Mouse (Mus musculus): ENCODE measurements around the gene Nlrp3. TPM values are rescaled to one million over a fixed set of nuclear protein-coding genes. Genes with fewer than 3 reads are reported as not detected.

Nlrp3 gene
- polyA plus RNA-seq (2015; fragmentation: Illumina TruSeq; extraction: RNeasy Lipid Tissue Mini Kit (QIAGEN cat#74804); ENCODE audit: low read depth, low replicate concordance): 0.51 TPM

DNA sequence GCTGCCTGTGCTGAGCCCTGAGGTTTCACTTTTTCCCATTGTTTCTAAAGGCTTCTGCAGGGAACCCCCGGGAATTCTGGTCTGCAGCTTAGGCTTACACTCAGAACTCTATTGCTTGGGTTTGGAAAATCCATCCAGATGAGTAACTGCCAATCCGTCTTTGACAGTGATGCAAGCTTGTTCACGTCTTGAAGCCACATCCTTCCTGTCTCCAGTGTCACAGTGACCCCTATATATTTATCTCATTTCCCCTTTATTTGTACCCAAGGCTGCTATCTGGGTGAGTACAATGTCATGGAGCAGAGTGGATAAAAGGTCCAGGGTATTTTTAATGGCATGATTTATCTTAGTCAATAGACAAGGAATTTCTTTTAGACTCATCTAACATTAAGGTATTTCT lies at the start of gene Nlrp3:
TSS of gene Nlrp3 (plus strand) at position 245 of the 400 bp plus-strand sequence.

DNA sequence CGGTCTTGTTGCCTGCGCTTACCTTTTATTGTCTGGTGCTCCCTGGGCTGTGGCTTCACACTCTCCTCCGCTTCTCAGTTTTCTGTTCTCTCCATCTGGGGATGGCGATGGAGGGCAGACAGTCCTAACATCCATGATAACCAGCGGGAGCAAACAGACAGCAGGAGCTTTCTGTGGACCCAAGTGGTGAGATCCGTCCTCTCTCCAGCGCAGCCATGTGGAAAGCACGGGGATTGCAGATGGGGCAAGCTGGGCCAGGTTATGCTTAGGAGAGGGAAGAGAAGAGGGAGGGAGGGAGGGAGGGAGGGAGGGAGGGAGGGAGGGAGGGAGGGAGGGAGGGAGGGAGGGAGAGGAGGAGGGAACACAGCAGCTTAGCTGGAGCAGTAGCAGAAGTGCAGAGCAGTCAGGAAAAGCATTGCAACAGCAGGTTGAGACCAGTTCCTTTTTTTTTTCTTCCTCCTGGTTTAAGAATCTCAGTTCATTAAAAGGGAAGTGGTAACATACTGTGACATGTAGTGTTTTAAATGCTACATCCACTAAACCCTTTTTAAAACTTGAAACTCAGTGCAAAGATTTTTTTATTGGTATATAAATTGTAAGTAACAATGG lies 14.8 kb upstream of the Nlrp3 start, which contains the start of gene Zkscan17:
TSS of gene Zkscan17 (minus strand) at position 280 of the 609 bp plus-strand sequence.

DNA sequence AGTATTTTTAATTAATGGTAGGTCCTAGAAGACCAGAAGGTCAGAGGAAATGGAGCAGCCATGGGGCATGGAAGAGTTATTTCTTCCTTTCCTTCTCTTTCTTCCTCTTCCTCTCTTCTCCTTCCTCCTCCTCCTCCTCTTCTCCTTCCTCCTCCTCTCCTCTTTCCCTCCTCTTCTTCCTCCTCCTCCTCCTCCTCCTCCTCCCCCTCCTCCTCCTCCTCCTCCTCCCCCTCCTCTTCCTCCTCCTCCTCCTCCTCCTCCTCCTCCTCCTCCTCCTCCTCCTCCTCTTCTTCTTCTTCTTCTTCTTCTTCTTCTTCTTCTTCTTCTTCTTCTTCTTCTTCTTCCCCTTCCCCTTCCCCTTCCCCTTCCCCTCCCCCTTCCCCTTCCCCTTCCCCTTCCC lies 34.8 kb downstream of the Nlrp3 start, which contains the start of gene Olfr222:
TSS of gene Olfr222 (minus strand) at position 101 of the 400 bp plus-strand sequence.

DNA sequence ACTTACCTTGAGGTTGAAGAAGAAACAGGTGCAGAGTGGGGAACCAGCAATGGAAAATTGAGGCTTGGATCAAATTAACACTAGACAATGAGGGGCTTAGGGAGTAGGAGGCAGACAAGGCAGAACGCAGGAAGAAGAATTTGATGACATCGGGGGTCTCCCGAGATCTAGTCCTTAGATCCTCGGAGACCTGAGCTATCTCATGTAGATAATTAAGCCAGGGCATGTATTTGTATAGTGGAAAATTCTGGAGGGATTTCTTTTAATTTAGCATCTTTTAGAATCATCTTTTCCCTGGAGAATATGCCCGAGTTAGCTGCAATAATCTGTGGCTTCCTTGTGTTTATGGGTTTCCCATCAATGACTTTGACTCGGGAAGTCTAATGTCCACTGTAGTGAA lies 51.8 kb downstream of the Nlrp3 start, which contains the start of gene Olfr223:
TSS of gene Olfr223 (minus strand) at position 101 of the 400 bp plus-strand sequence.

Other genes with a start within 250 kb of the Nlrp3 start
- gene Wnt9a, start 234.6 kb upstream of the Nlrp3 start, polyA plus RNA-seq (2015; fragmentation: Illumina TruSeq; extraction: RNeasy Lipid Tissue Mini Kit (QIAGEN cat#74804); ENCODE audit: low read depth, low replicate concordance): 9.0 TPM
- gene Prss38, start 165.9 kb upstream of the Nlrp3 start, polyA plus RNA-seq (2015; fragmentation: Illumina TruSeq; extraction: RNeasy Lipid Tissue Mini Kit (QIAGEN cat#74804); ENCODE audit: low read depth, low replicate concordance): not detected
- gene Jmjd4, start 91.5 kb upstream of the Nlrp3 start, polyA plus RNA-seq (2015; fragmentation: Illumina TruSeq; extraction: RNeasy Lipid Tissue Mini Kit (QIAGEN cat#74804); ENCODE audit: low read depth, low replicate concordance): 16.3 TPM
- 477 TPM for gene Snap47, start 90.4 kb upstream of the Nlrp3 start, polyA plus RNA-seq (2015; fragmentation: Illumina TruSeq; extraction: RNeasy Lipid Tissue Mini Kit (QIAGEN cat#74804); ENCODE audit: low read depth, low replicate concordance)
- 6.7 TPM for gene Zfp867, start 69.1 kb upstream of the Nlrp3 start, polyA plus RNA-seq (2015; fragmentation: Illumina TruSeq; extraction: RNeasy Lipid Tissue Mini Kit (QIAGEN cat#74804); ENCODE audit: low read depth, low replicate concordance)
- gene Zkscan17, start 14.8 kb upstream of the Nlrp3 start, polyA plus RNA-seq (2015; fragmentation: Illumina TruSeq; extraction: RNeasy Lipid Tissue Mini Kit (QIAGEN cat#74804); ENCODE audit: low read depth, low replicate concordance): 6.6 TPM
- gene Olfr222, start 34.7 kb downstream of the Nlrp3 start, polyA plus RNA-seq (2015; fragmentation: Illumina TruSeq; extraction: RNeasy Lipid Tissue Mini Kit (QIAGEN cat#74804); ENCODE audit: low read depth, low replicate concordance): not detected
- gene Olfr223, start 51.7 kb downstream of the Nlrp3 start, polyA plus RNA-seq (2015; fragmentation: Illumina TruSeq; extraction: RNeasy Lipid Tissue Mini Kit (QIAGEN cat#74804); ENCODE audit: low read depth, low replicate concordance): not detected
- gene Mprip, start 119.7 kb downstream of the Nlrp3 start, polyA plus RNA-seq (2015; fragmentation: Illumina TruSeq; extraction: RNeasy Lipid Tissue Mini Kit (QIAGEN cat#74804); ENCODE audit: low read depth, low replicate concordance): 149 TPM
- gene Pld6, start 246.1 kb downstream of the Nlrp3 start, polyA plus RNA-seq (2015; fragmentation: Illumina TruSeq; extraction: RNeasy Lipid Tissue Mini Kit (QIAGEN cat#74804); ENCODE audit: low read depth, low replicate concordance): 1.6 TPM